Mouse (Mus musculus): Measurements from ENCODE around the gene Grm7. TPM values are rescaled to one million over a fixed set of nuclear protein-coding genes. Genes with fewer than 3 reads are reported as not detected.

Grm7 gene
- total and polyA plus RNA-seq, 2 experiments from 2014 or later = 28.5 to 51.9 TPM

DNA sequence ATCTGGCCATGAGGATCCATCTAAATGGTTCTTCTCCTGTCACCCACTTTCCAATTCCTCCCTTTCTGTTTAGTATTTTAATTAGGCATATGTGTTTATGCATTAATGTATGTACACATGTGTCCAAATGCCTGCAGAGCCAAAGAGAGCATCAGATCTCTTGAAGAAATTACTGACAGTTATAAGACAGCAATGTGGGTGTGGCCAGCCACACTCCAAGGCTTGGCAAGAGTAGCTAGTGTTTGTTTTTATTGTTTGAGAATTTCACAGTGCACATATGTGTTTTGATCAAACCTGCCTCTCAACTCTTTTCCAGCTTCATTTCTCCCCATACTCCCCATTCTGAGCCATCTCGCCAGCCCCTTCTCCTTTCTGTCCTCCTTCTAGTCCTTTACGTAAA lies 88.5 kb downstream of the Grm7 start:
- no peaks in the 10 kb centered on the region for H3K36me3 ChIP-seq (ENCODE audit: insufficient read depth, low read length)
- H3K27ac ChIP-seq (ENCODE audit: low read depth, low read length) = no peak overlapping the region
- H3K4me2 ChIP-seq (ENCODE audit: low read depth, low read length, poor library complexity, severe bottlenecking) = no peak overlapping the region
- H3K9me3 ChIP-seq (ENCODE audit: low read length) = no peaks in the 10 kb centered on the region
- H3K9ac ChIP-seq (replicated peaks; ENCODE audit: low read length, poor library complexity, severe bottlenecking) = no peak overlapping the region
- H3K27me3 ChIP-seq (ENCODE audit: insufficient read depth, low read length) = no peaks in the 10 kb centered on the region
- DNase-seq (ENCODE audit: low spot score) (no peak), ATAC-seq (ENCODE audit: low FRiP score) (no peak)
- no peaks in the 10 kb centered on the region for H3K4me1 ChIP-seq (ENCODE audit: insufficient read depth, low read length)
- WGBS = 93% methylated on average over 2 of the region's 2 CpGs
- no peak for TF ChIP-seq CTCF (IDR thresholded peaks at IDR 0.05)
- H3K4me3 ChIP-seq (ENCODE audit: low read depth, low read length) = no peak overlapping the region

DNA sequence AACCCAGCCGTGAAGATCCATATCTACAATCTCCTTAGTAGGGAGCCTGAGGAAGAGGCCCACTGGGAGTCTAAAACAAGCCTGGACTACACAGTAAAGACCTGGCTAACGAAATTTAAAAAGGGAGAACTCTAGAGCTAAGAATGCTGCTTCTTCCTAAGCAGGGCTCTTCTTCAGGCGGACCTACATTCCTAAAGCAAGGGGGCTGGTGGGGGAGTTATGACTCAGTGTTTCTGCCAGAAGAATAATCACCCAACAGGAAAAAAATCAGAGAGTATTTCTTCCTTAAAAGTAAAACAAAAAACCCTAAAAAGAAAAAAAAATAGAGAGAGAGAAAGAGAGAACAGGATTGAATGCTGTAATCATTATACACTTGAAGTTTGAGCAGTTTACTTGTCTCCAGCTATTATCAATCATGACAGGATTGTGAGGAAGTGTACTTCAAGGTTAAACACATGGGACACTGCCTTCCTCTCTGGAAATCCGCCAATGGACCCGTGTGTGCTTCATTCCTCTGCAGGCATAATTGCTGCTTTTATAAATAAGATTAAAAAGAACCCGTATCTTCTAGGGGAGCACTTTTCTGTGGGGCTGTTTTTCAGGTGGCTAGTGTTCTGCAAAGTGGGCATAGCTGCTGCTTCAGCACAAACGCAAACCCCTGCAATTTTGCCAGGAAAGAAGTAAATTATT lies 98.7 kb downstream of the Grm7 start:
- Histone ChIP-seq H3K4me1 (ENCODE audit: insufficient read depth, low read length) (no peaks in the 10 kb centered on the region), H3K4me2 (ENCODE audit: low read depth, low read length, poor library complexity, severe bottlenecking) (no peak overlapping the region), H3K9ac (replicated peaks; ENCODE audit: low read length, poor library complexity, severe bottlenecking) (no peak overlapping the region), H3K27me3 (ENCODE audit: insufficient read depth, low read length) (no peaks in the 10 kb centered on the region), H3K27ac (ENCODE audit: low read depth, low read length) (no peak overlapping the region), H3K36me3 (ENCODE audit: insufficient read depth, low read length) (no peaks in the 10 kb centered on the region), H3K9me3 (ENCODE audit: low read length) (no peaks in the 10 kb centered on the region), H3K4me3 (ENCODE audit: low read depth, low read length) (no peak overlapping the region)
- ATAC-seq (ENCODE audit: low FRiP score) (no peak), DNase-seq (ENCODE audit: low spot score) (no peak)
- TF ChIP-seq CTCF (IDR thresholded peaks at IDR 0.05) = no peak
- 55% methylated on average over 7 of the region's 7 CpGs for WGBS

DNA sequence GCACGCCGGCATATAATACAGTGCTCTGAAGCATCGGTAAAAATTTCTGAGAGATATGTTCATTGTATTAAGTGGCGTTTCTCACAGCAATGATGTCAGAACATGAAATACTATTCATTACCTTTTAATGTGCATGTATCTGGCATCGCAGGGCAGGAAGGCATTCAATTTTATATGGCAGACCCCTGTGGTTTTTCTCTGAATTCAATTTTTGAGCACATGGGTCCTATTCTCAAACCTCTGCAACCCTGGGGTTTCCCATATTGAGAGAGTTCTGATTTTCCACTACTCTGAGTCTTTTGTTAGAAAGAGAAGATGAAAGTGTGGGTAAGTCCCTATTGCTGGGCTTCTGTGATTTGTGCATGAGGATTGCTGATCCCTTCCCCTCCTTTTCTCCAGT lies 110.5 kb downstream of the Grm7 start:
- no peaks in the 10 kb centered on the region for H3K36me3 ChIP-seq (ENCODE audit: insufficient read depth, low read length)
- H3K9ac ChIP-seq (replicated peaks; ENCODE audit: low read length, poor library complexity, severe bottlenecking) = no peak overlapping the region
- no peak overlapping the region for H3K27ac ChIP-seq (ENCODE audit: low read depth, low read length)
- H3K9me3 ChIP-seq (ENCODE audit: low read length) = no peaks in the 10 kb centered on the region
- 69% methylated on average over 5 of the region's 5 CpGs for WGBS
- ATAC-seq (ENCODE audit: low FRiP score) = no peak
- H3K4me2 ChIP-seq (ENCODE audit: low read depth, low read length, poor library complexity, severe bottlenecking) = no peak overlapping the region
- no peak for DNase-seq (ENCODE audit: low spot score)
- no peak overlapping the region for H3K4me3 ChIP-seq (ENCODE audit: low read depth, low read length)
- no peaks in the 10 kb centered on the region for H3K27me3 ChIP-seq (ENCODE audit: insufficient read depth, low read length)
- no peak for TF ChIP-seq CTCF (IDR thresholded peaks at IDR 0.05)
- no peaks in the 10 kb centered on the region for H3K4me1 ChIP-seq (ENCODE audit: insufficient read depth, low read length)

DNA sequence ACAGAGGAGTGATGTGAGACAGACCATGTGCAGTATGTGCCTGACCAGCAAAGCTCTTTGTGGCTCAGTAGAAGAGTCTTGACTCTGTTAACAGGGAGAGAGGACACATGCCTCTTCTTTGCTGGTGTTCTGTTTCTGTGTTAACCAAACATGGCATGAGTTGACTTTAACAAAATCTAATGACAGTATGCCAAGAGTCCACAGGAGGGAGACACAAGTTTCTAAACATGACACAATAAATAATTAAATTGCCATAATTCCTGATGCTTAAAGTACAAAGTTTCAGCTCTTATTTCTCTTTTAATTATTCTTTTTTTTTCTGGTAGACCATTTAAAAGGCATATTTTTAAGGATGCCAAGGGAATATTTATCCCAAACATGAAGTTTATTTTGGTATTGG lies 124.2 kb downstream of the Grm7 start:
- H3K9ac ChIP-seq (replicated peaks; ENCODE audit: low read length, poor library complexity, severe bottlenecking) = no peak overlapping the region
- H3K27ac ChIP-seq (ENCODE audit: low read depth, low read length) = no peak overlapping the region
- ATAC-seq (ENCODE audit: low FRiP score) = no peak
- no peaks in the 10 kb centered on the region for H3K9me3 ChIP-seq (ENCODE audit: low read length)
- peak; percentile 53 for TF ChIP-seq CTCF (IDR thresholded peaks at IDR 0.05)
- no peak overlapping the region for H3K4me3 ChIP-seq (ENCODE audit: low read depth, low read length)
- H3K4me2 ChIP-seq (ENCODE audit: low read depth, low read length, poor library complexity, severe bottlenecking) = no peak overlapping the region
- no peaks in the 10 kb centered on the region for H3K4me1 ChIP-seq (ENCODE audit: insufficient read depth, low read length)
- DNase-seq (ENCODE audit: low spot score) = peak; percentile 20
- no peaks in the 10 kb centered on the region for H3K36me3 ChIP-seq (ENCODE audit: insufficient read depth, low read length)
- H3K27me3 ChIP-seq (ENCODE audit: insufficient read depth, low read length) = no peaks in the 10 kb centered on the region

DNA sequence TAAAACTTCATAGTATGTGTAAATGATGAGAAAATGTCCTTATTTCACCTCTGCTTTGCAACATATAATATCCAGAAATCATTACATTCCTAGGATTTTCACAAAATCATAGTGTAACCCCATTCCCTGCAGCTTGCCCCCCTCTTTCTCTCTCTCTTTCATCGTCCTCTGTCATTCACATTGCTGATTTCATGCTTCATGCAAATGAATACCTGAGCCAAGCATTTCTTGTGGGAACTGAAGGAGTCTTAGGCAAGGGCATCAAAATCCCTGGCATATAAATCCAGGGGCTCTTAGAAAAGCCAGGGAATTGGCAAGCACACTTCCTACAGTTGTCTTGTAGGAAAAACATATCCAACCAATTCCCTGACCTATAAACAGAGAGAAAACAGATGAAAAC lies 127.3 kb downstream of the Grm7 start:
- H3K27me3 ChIP-seq (ENCODE audit: insufficient read depth, low read length) = no peaks in the 10 kb centered on the region
- no peaks in the 10 kb centered on the region for H3K4me1 ChIP-seq (ENCODE audit: insufficient read depth, low read length)
- no peak overlapping the region for H3K9ac ChIP-seq (replicated peaks; ENCODE audit: low read length, poor library complexity, severe bottlenecking)
- TF ChIP-seq CTCF (IDR thresholded peaks at IDR 0.05) = no peak
- 10% methylated on average over 1 of the region's 1 CpGs for WGBS
- no peak for ATAC-seq (ENCODE audit: low FRiP score)
- H3K4me3 ChIP-seq (ENCODE audit: low read depth, low read length) = no peak overlapping the region
- H3K4me2 ChIP-seq (ENCODE audit: low read depth, low read length, poor library complexity, severe bottlenecking) = no peak overlapping the region
- no peaks in the 10 kb centered on the region for H3K36me3 ChIP-seq (ENCODE audit: insufficient read depth, low read length)
- H3K9me3 ChIP-seq (ENCODE audit: low read length) = no peaks in the 10 kb centered on the region
- DNase-seq (ENCODE audit: low spot score) = peak; percentile 17
- H3K27ac ChIP-seq (ENCODE audit: low read depth, low read length) = no peak overlapping the region

- no peak overlapping the region for H3K27ac ChIP-seq (ENCODE audit: low read depth, low read length)
- no peaks in the 10 kb centered on the region for H3K36me3 ChIP-seq (ENCODE audit: insufficient read depth, low read length)
- H3K9me3 ChIP-seq (ENCODE audit: low read length) = no peaks in the 10 kb centered on the region
- ATAC-seq (ENCODE audit: low FRiP score) = no peak
- no peak for TF ChIP-seq CTCF (IDR thresholded peaks at IDR 0.05)
- 56% methylated on average over 6 of the region's 6 CpGs for WGBS
- no peaks in the 10 kb centered on the region for H3K27me3 ChIP-seq (ENCODE audit: insufficient read depth, low read length)
- no peak overlapping the region for H3K9ac ChIP-seq (replicated peaks; ENCODE audit: low read length, poor library complexity, severe bottlenecking)
- H3K4me3 ChIP-seq (ENCODE audit: low read depth, low read length) = no peak overlapping the region
- no peak overlapping the region for H3K4me2 ChIP-seq (ENCODE audit: low read depth, low read length, poor library complexity, severe bottlenecking)
- DNase-seq (ENCODE audit: low spot score) = no peak
- no peaks in the 10 kb centered on the region for H3K4me1 ChIP-seq (ENCODE audit: insufficient read depth, low read length)
Measured at GRCm38 (mm10) chr6:110776046-110776445, 130.7 kb downstream of the Grm7 start.
